Mouse (Mus musculus) small intestine, adult 2 months (tissue): ENCODE data around the gene Hist1h4b. TPM values are rescaled to one million over a fixed set of nuclear protein-coding genes. Genes with fewer than 3 reads are reported as not detected.
"Not testable (repeated sequence)": the region's sequence is repeated elsewhere in the genome, so short reads cannot be mapped to it uniquely, and the experiment has no call there.

ENCODE experiments used
- H3K27ac ChIP-seq: fragments of 200-500 bp; 2 replicates; pipeline ENCODE4 v1.5.1; 2012; ENCODE audit warnings: low read depth, low read length, control low read depth, inconsistent platforms; ENCODE audit not compliant: insufficient read depth
- H3K27me3 ChIP-seq: fragments of 200-500 bp; 2 replicates; pipeline ENCODE4 v1.6.1; 2012; ENCODE audit warnings: mild to moderate bottlenecking, moderate library complexity, low read length, inconsistent platforms; ENCODE audit not compliant: control insufficient read depth, insufficient read depth
- H3K36me3 ChIP-seq: fragments of 200-500 bp; 2 replicates; pipeline ENCODE4 v1.6.1; 2012; ENCODE audit warnings: mild to moderate bottlenecking, low read length, control low read depth, inconsistent platforms; ENCODE audit not compliant: control insufficient read depth, insufficient read depth
- H3K4me1 ChIP-seq: fragments of 200-500 bp; 2 replicates; pipeline ENCODE4 v1.6.1; 2012; ENCODE audit warnings: low read length, inconsistent platforms, mixed read lengths; ENCODE audit not compliant: control insufficient read depth, insufficient read depth, insufficient read length
- H3K4me3 ChIP-seq: fragments of 200-500 bp; 2 replicates; pipeline ENCODE4 v1.5.1; 2012; ENCODE audit warnings: low read depth, mild to moderate bottlenecking, control low read depth, inconsistent platforms, low read length, moderate library complexity
- CTCF ChIP-seq: fragments of 200-500 bp; IDR thresholded peaks from 2 replicates; pipeline ENCODE4 v1.5.1; 2012; ENCODE audit warnings: low read depth, mild to moderate bottlenecking, control low read depth, inconsistent platforms, low read length, moderate library complexity, mixed read lengths; ENCODE audit not compliant: insufficient replicate concordance, insufficient read length; ENCODE audit errors: extremely low read depth
- POLR2A ChIP-seq: fragments of 200-500 bp; IDR thresholded peaks from 2 replicates; pipeline ENCODE4 v1.6.1; 2012; ENCODE audit warnings: low read depth, mild to moderate bottlenecking, control low read depth, inconsistent platforms, low read length, moderate library complexity
- WGBS: fragments of 180-500 bp; shearing (Covaris S2); methylation state at CpG from one replicate; pipeline ENCODE4 v1.1.7; 2018; 5-methylcytosine and 5-hydroxymethylcytosine counted together
- polyA plus RNA-seq: library from polyadenylated mRNA; depleted of rRNA; stranded (reverse); fragments of >200 nt; gene quantifications from 2 replicates; pipeline ENCODE4 v1.2.3, GENCODE M21; 2012

Hist1h4b gene
- polyA plus RNA-seq, 1 experiment: 25.9 TPM

- peak within 1 kb of the TSS; percentile 64 for H3K4me3 ChIP-seq
- H3K27ac ChIP-seq: peak within 1 kb of the TSS; percentile 97
- 0 out of 2 replicates have a peak, but pooled peaks have one; percentile 20 for TF ChIP-seq POLR2A
- no peak for TF ChIP-seq CTCF
- H3K36me3 ChIP-seq: no peaks in the 10 kb centered on the region
- no peaks in the 10 kb centered on the region for H3K4me1 ChIP-seq
- WGBS: under 1% methylated on average over 28 of the region's 28 CpGs
- H3K27me3 ChIP-seq: no peaks in the 10 kb centered on the region
Measured at GRCm38 (mm10) chr13:23745381-23746161, 11.2 kb upstream of the Hist1h4b start, which contains the start of gene Hist1h3c. Gene Hist1h3c, minus strand, starts transcription at chr13:23745602.

GRCm38 (mm10) chr13:23746201-23747080, 10.4 kb upstream of the Hist1h4b start, which contains the start of gene Hist1h2bb:
Gene Hist1h2bb, plus strand, starts transcription at chr13:23746734.
- H3K4me3 ChIP-seq: peak within 1 kb of the TSS; percentile 63
- not testable (repeated sequence) for H3K36me3 ChIP-seq, H3K27me3 ChIP-seq, H3K4me1 ChIP-seq
- H3K27ac ChIP-seq: peak within 1 kb of the TSS; percentile 97
- TF ChIP-seq CTCF (peak; percentile 12; the same call in 1 of the 2 replicates), POLR2A (peak; percentile 56; the same call in 1 of the 2 replicates)
- under 1% methylated on average over 47 of the region's 58 CpGs for WGBS

GRCm38 (mm10) chr13:23747081-23747891, 9.5 kb upstream of the Hist1h4b start:
- Histone ChIP-seq H3K27ac (peak overlapping the region; percentile 76), H3K27me3 (no peaks in the 10 kb centered on the region), H3K36me3 (no peaks in the 10 kb centered on the region), H3K4me1 (no peaks in the 10 kb centered on the region), H3K4me3 (peak overlapping the region; percentile 45)
- WGBS: 7% methylated on average over 13 of the region's 13 CpGs
- TF ChIP-seq CTCF (no peak), POLR2A (no peak; the same call in 1 of the 2 replicates)

GRCm38 (mm10) chr13:23747892-23748288, 8.9 kb upstream of the Hist1h4b start:
- H3K4me3 ChIP-seq: no peak overlapping the region
- no peak overlapping the region for H3K27ac ChIP-seq
- no peaks in the 10 kb centered on the region for H3K27me3 ChIP-seq
- peaks cover 3% of the 10 kb centered on the region; the same call in 1 of the 2 replicates for H3K4me1 ChIP-seq
- WGBS: 11% methylated on average over 4 of the region's 4 CpGs
- H3K36me3 ChIP-seq: no peaks in the 10 kb centered on the region
- no peak for TF ChIP-seq POLR2A
- no peak for TF ChIP-seq CTCF

GRCm38 (mm10) chr13:23749563-23750121, 7.2 kb upstream of the Hist1h4b start:
- H3K36me3 ChIP-seq: no peaks in the 10 kb centered on the region
- no peak for TF ChIP-seq CTCF
- TF ChIP-seq POLR2A: no peak
- no peak overlapping the region for H3K4me3 ChIP-seq
- H3K27me3 ChIP-seq: no peaks in the 10 kb centered on the region
- H3K4me1 ChIP-seq: peaks cover 3% of the 10 kb centered on the region; the same call in 1 of the 2 replicates
- 94% methylated on average over 5 of the region's 5 CpGs for whole genome bisulfite sequencing
- H3K27ac ChIP-seq: no peak overlapping the region

- not testable (repeated sequence) for H3K4me1 ChIP-seq, H3K36me3 ChIP-seq, H3K27me3 ChIP-seq
- TF ChIP-seq POLR2A: peak; percentile 32; the same call in 1 of the 2 replicates
- peak within 1 kb of the TSS; percentile 97 for H3K27ac ChIP-seq
- 1% methylated on average over 35 of the region's 47 CpGs for WGBS
- H3K4me3 ChIP-seq: peak within 1 kb of the TSS; percentile 61
Measured at GRCm38 (mm10) chr13:23750839-23751477, 5.9 kb upstream of the Hist1h4b start, which contains the start of gene Hist1h2ab. Gene Hist1h2ab, plus strand, starts transcription at chr13:23751126.
